Mouse (Mus musculus) adrenal gland, adult 8-10 months (tissue): ENCODE results near the gene Fbrsl1. TPM values are rescaled to one million over a fixed set of nuclear protein-coding genes. Genes with fewer than 3 reads are reported as not detected.

ENCODE experiments used
- DNase-seq: peaks from one replicate; pipeline ENCODE4 v3.0.0; 2022
- total RNA-seq, 4 experiments: library from RNA; stranded (reverse); gene quantifications; 2 replicates each; pipeline ENCODE4 v1.2.4; 2022

Gene Fbrsl1
- 10 to 100 TPM; 62.7 to 87.3 (median 75.5) TPM for total RNA-seq

GRCm38 (mm10) chr5:110448436-110449134 is at the start of gene Fbrsl1:
Gene Fbrsl1, minus strand, starts transcription at chr5:110448503.
- peak; percentile 97 for DNase-seq

- no peak for DNase-seq
Measured at GRCm38 (mm10) chr5:110498071-110498470, 49.8 kb upstream of the Fbrsl1 start.

- no peak for DNase-seq
Measured at GRCm38 (mm10) chr5:110497556-110497955, 49.3 kb upstream of the Fbrsl1 start.

GRCm38 (mm10) chr5:110495051-110495450 is 46.7 kb upstream of the Fbrsl1 start:
- DNase-seq: no peak

- no peak for DNase-seq
Measured at GRCm38 (mm10) chr5:110494396-110494795, 46.1 kb upstream of the Fbrsl1 start.

GRCm38 (mm10) chr5:110493785-110494184 is 45.5 kb upstream of the Fbrsl1 start:
- DNase-seq: peak; percentile 32

- no peak for DNase-seq
Measured at GRCm38 (mm10) chr5:110489639-110490038, 41.3 kb upstream of the Fbrsl1 start.

- DNase-seq: no peak
Measured at GRCm38 (mm10) chr5:110487943-110488342, 39.6 kb upstream of the Fbrsl1 start.

- no peak for DNase-seq
Measured at GRCm38 (mm10) chr5:110486674-110487334, 38.5 kb upstream of the Fbrsl1 start.

GRCm38 (mm10) chr5:110484711-110485110 is 36.4 kb upstream of the Fbrsl1 start:
- DNase-seq: no peak

GRCm38 (mm10) chr5:110479228-110479627 is 30.9 kb upstream of the Fbrsl1 start:
- no peak for DNase-seq

- no peak for DNase-seq
Measured at GRCm38 (mm10) chr5:110474156-110474555, 25.9 kb upstream of the Fbrsl1 start.

- no peak for DNase-seq
Measured at GRCm38 (mm10) chr5:110472834-110473233, 24.5 kb upstream of the Fbrsl1 start.

GRCm38 (mm10) chr5:110471981-110472476 is 23.7 kb upstream of the Fbrsl1 start:
- no peak for DNase-seq

GRCm38 (mm10) chr5:110471285-110471684 is 23.0 kb upstream of the Fbrsl1 start:
- no peak for DNase-seq

- DNase-seq: no peak
Measured at GRCm38 (mm10) chr5:110469227-110469925, 21.1 kb upstream of the Fbrsl1 start.

- DNase-seq: no peak
Measured at GRCm38 (mm10) chr5:110468296-110468695, 20.0 kb upstream of the Fbrsl1 start.

GRCm38 (mm10) chr5:110467725-110468124 is 19.4 kb upstream of the Fbrsl1 start:
- no peak for DNase-seq

- peak; percentile 55 for DNase-seq
Measured at GRCm38 (mm10) chr5:110466531-110467424, 18.5 kb upstream of the Fbrsl1 start.

GRCm38 (mm10) chr5:110462646-110463045 is 14.3 kb upstream of the Fbrsl1 start:
- DNase-seq: no peak

GRCm38 (mm10) chr5:110458936-110459335 is 10.6 kb upstream of the Fbrsl1 start:
- peak; percentile 71 for DNase-seq

GRCm38 (mm10) chr5:110455272-110455671 is 7.0 kb upstream of the Fbrsl1 start:
- DNase-seq: no peak
